Mouse (Mus musculus) heart, embryonic 14.5 days (tissue): ENCODE data around the gene Cd52. TPM values are rescaled to one million over a fixed set of nuclear protein-coding genes. Genes with fewer than 3 reads are reported as not detected.

Experiments used
- ATAC-seq: fragments of 200-750 bp; cut with Nextera tagmentation; 2 replicates; pipeline ENCODE4 v1.8.0; 2017; ENCODE audit warnings: low read depth, moderate TSS enrichment; ENCODE audit not compliant: insufficient number of reproducible peaks, insufficient read depth, low FRiP score
- H3K27ac ChIP-seq, 2 experiments: fragments of 200-500 bp in 1 of 2; fragments of 300-500 bp in 1 of 2; sonication (generic) in 1 of 2; replicated peaks in 1 of 2; 2 replicates each; pipeline ENCODE4 v1.5.1; 2012 to 2014; ENCODE audit warnings: low read depth in 2 of 2, low read length in 2 of 2, control low read depth in 1 of 2, mild to moderate bottlenecking in 1 of 2, mixed read lengths in 1 of 2; ENCODE audit not compliant: control insufficient read depth in 1 of 2, insufficient read depth in 1 of 2
- H3K27me3 ChIP-seq: fragments of 300-500 bp; sonication (generic); 2 replicates; pipeline ENCODE4 v1.6.1; 2014; ENCODE audit warnings: mild to moderate bottlenecking, low read length, control low read depth; ENCODE audit not compliant: control insufficient read depth, insufficient read depth
- H3K36me3 ChIP-seq: fragments of 300-500 bp; sonication (generic); 2 replicates; pipeline ENCODE4 v1.6.1; 2014; ENCODE audit warnings: mild to moderate bottlenecking, control low read depth, low read length, mixed read lengths; ENCODE audit not compliant: control insufficient read depth, insufficient read depth
- H3K4me1 ChIP-seq, 2 experiments: fragments of 200-500 bp in 1 of 2; fragments of 300-500 bp in 1 of 2; sonication (generic) in 1 of 2; 2 replicates each; pipeline ENCODE4 v1.6.1; 2012 to 2014; ENCODE audit warnings: low read length in 2 of 2, control low read depth in 1 of 2, mixed read lengths in 1 of 2; ENCODE audit not compliant: control insufficient read depth in 2 of 2, insufficient read depth in 2 of 2
- H3K4me2 ChIP-seq: fragments of 300-500 bp; sonication (generic); 2 replicates; pipeline ENCODE4 v1.6.1; 2014; ENCODE audit warnings: mild to moderate bottlenecking, low read length
- H3K4me3 ChIP-seq, 2 experiments: fragments of 200-500 bp in 1 of 2; fragments of 300-500 bp in 1 of 2; sonication (generic) in 1 of 2; 2 replicates each; pipeline ENCODE4 v1.5.1; 2012 to 2014; ENCODE audit warnings: low read length in 2 of 2, mild to moderate bottlenecking in 2 of 2, control low read depth in 1 of 2, low read depth in 1 of 2, moderate library complexity in 1 of 2; ENCODE audit not compliant: control insufficient read depth in 1 of 2, insufficient read depth in 1 of 2
- H3K9ac ChIP-seq: fragments of 300-500 bp; sonication (generic); 2 replicates; pipeline ENCODE4 v1.6.1; 2014; ENCODE audit warnings: mild to moderate bottlenecking, low read length
- H3K9me3 ChIP-seq: fragments of 300-500 bp; sonication (generic); 2 replicates; pipeline ENCODE4 v1.6.1; 2016; ENCODE audit warnings: low read length, control low read depth; ENCODE audit not compliant: control insufficient read depth
- whole genome bisulfite sequencing: fragments of 180-500 bp; shearing (Covaris S2); extraction: QIAGEN DNeasy Blood & Tissue Kit; methylation state at CpG from one replicate; pipeline ENCODE4 v1.1.7; 2014; 5-methylcytosine and 5-hydroxymethylcytosine counted together
- polyA plus RNA-seq: library from polyadenylated mRNA; unstranded; fragments of >200 nt; fragmentation: Nextera tagmentation; extraction: Ambion mirVana; gene quantifications from 2 replicates; pipeline ENCODE4 v1.2.1, GENCODE M21; 2014

Cd52 gene
- polyA plus RNA-seq, 1 experiment from 2014 or later, result 10.7 TPM

GRCm38 (mm10) chr4:134119042-134119441 is 24.2 kb upstream of the Cd52 start:
- no peak overlapping the region for H3K4me2 ChIP-seq
- H3K9me3 ChIP-seq, result no peaks in the 10 kb centered on the region
- H3K4me3 ChIP-seq, result no peak overlapping the region
- ATAC-seq, result no peak
- peaks cover 2 to 7% of the 10 kb centered on the region in 2 experiments; a peak in 1 of 4 replicates for H3K4me1 ChIP-seq
- no peak overlapping the region for H3K27ac ChIP-seq
- no peak overlapping the region for H3K9ac ChIP-seq
- no peaks in the 10 kb centered on the region for H3K36me3 ChIP-seq
- H3K27me3 ChIP-seq, result no peaks in the 10 kb centered on the region
- 62% methylated on average over 5 of the region's 5 CpGs for WGBS

GRCm38 (mm10) chr4:134118126-134118800 is 23.4 kb upstream of the Cd52 start:
- WGBS, result 58% methylated on average over 14 of the region's 14 CpGs
- H3K36me3 ChIP-seq, result no peaks in the 10 kb centered on the region
- no peak overlapping the region for H3K27ac ChIP-seq
- H3K4me2 ChIP-seq, result no peak overlapping the region
- no peaks in the 10 kb centered on the region for H3K27me3 ChIP-seq
- no peak for ATAC-seq
- H3K9ac ChIP-seq, result no peak overlapping the region
- peaks cover 4 to 7% of the 10 kb centered on the region in 2 experiments; a peak in 1 of 4 replicates for H3K4me1 ChIP-seq
- no peaks in the 10 kb centered on the region for H3K9me3 ChIP-seq
- no peak overlapping the region for H3K4me3 ChIP-seq

DNA sequence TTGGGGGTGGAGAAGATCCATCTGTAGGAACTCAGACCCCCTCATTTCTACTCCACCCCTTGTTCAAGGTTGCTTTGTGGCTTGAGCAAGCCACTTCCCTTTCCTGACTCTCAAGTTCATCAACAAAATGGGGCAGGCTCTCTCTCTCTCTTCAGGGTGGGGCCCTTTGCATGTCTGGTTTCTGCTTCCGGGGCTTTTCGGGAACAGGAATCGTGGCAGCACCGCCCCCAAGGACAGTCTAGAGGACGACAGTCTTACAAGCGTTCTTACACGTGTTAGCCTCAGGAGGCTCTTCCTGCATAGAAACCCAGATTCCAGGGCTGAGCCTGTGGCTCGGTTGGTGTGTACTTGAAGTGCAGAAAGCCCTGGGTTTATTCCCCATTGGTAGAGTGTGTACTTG is 22.1 kb upstream of the Cd52 start:
- H3K36me3 ChIP-seq, result no peaks in the 10 kb centered on the region
- H3K4me2 ChIP-seq, result no peak overlapping the region
- no peaks in the 10 kb centered on the region for H3K9me3 ChIP-seq
- no peak for ATAC-seq
- no peak overlapping the region for H3K4me3 ChIP-seq
- no peaks in the 10 kb centered on the region for H3K27me3 ChIP-seq
- WGBS, result 65% methylated on average over 8 of the region's 8 CpGs
- peaks cover 7 to 9% of the 10 kb centered on the region in 2 experiments; a peak in 1 of 4 replicates for H3K4me1 ChIP-seq
- no peak overlapping the region for H3K9ac ChIP-seq
- H3K27ac ChIP-seq, result no peak overlapping the region

DNA sequence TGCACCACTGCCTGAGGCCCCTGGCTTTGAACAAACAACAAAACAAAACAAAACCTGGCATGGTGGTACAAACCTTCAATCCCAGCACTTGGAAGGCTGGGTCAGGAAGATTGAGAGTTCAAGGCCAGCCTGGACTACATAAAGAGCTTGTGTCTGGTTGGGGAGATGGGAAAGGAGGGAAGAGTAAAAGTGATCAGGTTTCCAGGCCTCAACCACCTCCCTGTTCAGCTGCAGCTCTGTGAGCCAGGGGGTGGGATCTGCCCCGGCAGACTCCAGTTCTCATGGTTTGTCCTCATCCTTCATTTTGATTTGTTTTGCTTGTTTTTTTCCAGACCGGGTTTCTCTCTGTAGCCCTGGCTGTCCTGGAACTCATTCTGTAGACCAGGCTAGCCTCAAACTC is 21.6 kb upstream of the Cd52 start:
- Histone ChIP-seq H3K27ac (no peak overlapping the region), H3K4me1 (peaks cover 7 to 9% of the 10 kb centered on the region in 2 experiments; a peak in 1 of 4 replicates), H3K9me3 (no peaks in the 10 kb centered on the region), H3K4me3 (no peak overlapping the region), H3K27me3 (no peaks in the 10 kb centered on the region), H3K4me2 (no peak overlapping the region), H3K36me3 (no peaks in the 10 kb centered on the region), H3K9ac (no peak overlapping the region)
- WGBS, result 94% methylated on average over 2 of the region's 2 CpGs
- ATAC-seq, result no peak

DNA sequence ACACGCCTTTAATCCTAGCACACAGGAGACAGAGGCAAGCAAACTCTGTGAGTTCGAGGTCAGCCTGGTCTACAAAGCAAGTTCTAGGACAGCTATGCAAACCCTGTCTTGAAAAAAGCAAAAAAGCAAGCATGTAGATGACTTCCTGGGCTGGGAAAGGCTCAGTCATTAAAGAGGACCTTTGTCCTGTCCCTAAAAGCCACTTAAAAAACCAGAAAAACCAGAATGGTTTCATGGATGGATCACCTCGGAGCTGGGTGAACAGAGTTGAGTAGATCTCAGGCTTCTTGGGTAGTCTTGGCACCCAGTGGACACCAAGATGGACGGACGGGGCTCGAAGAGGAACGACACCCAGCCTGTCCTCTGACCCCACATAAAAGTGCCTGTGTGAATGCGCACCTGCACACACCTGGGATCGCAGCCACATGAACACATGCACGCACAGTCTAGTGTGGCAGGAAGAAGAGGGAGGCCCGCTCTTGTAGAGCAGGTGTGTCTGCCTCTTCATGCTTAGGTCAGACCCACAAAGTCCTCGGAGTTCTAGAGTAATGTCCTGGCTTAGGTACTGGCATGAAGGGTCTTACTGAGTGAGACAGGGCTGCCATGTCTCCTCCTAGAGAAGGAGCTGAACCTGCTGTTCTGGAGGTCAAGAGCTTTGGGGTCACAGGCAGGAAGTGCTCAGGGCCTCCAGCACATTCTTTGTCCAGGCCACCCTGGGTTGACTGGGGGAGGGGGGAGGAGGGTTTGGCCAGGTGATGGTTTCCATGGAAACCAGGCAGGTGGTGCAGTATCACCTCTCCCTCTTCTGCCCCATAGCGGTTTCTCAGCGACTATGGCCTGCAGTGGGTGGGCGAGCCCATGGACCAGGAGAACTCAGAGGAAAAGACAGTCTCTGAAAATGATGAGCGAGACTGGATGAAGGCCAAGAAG is 20.6 kb upstream of the Cd52 start:
- no peak overlapping the region for H3K27ac ChIP-seq
- no peak overlapping the region for H3K4me3 ChIP-seq
- no peak for ATAC-seq
- no peak overlapping the region for H3K9ac ChIP-seq
- H3K9me3 ChIP-seq, result no peaks in the 10 kb centered on the region
- 87% methylated on average over 16 of the region's 16 CpGs for WGBS
- H3K27me3 ChIP-seq, result no peaks in the 10 kb centered on the region
- H3K36me3 ChIP-seq, result no peaks in the 10 kb centered on the region
- H3K4me1 ChIP-seq, result peaks cover 9 to 10% of the 10 kb centered on the region in 2 experiments; a peak in 1 of 4 replicates
- no peak overlapping the region for H3K4me2 ChIP-seq

GRCm38 (mm10) chr4:134114038-134114437 is 19.2 kb upstream of the Cd52 start:
- WGBS, result 94% methylated on average over 4 of the region's 4 CpGs
- Histone ChIP-seq H3K9ac (no peak overlapping the region), H3K4me2 (no peak overlapping the region), H3K4me3 (no peak overlapping the region), H3K36me3 (no peaks in the 10 kb centered on the region), H3K27me3 (no peaks in the 10 kb centered on the region), H3K9me3 (no peaks in the 10 kb centered on the region), H3K4me1 (peaks cover 10 to 14% of the 10 kb centered on the region in 2 experiments; a peak in 1 of 4 replicates), H3K27ac (no peak overlapping the region)
- no peak for ATAC-seq

GRCm38 (mm10) chr4:134113356-134113994 is 18.6 kb upstream of the Cd52 start:
- no peaks in the 10 kb centered on the region for H3K27me3 ChIP-seq
- H3K4me3 ChIP-seq, result no peak overlapping the region
- H3K9me3 ChIP-seq, result no peaks in the 10 kb centered on the region
- no peak overlapping the region for H3K27ac ChIP-seq
- no peak for ATAC-seq
- no peak overlapping the region for H3K9ac ChIP-seq
- peaks cover 10 to 15% of the 10 kb centered on the region in 2 experiments; a peak in 1 of 4 replicates for H3K4me1 ChIP-seq
- no peaks in the 10 kb centered on the region for H3K36me3 ChIP-seq
- WGBS, result 53% methylated on average over 10 of the region's 10 CpGs
- H3K4me2 ChIP-seq, result no peak overlapping the region
